Mouse (Mus musculus) liver, embryonic 13.5 days (tissue): Measurements from ENCODE around the gene Bend6. TPM values are rescaled to one million over a fixed set of nuclear protein-coding genes. Genes with fewer than 3 reads are reported as not detected.

ENCODE experiments used
- ATAC-seq: fragments of 200-750 bp; cut with Nextera tagmentation; 2 replicates; pipeline ENCODE4 v1.8.0; 2017; ENCODE audit warnings: low read depth, mild to moderate bottlenecking, moderate number of reproducible peaks, moderate library complexity
- DNase-seq: peaks from one replicate; pipeline ENCODE4 v3.0.0; 2022
- H3K27ac ChIP-seq: fragments of 300-500 bp; sonication (generic); 2 replicates; pipeline ENCODE4 v1.5.1; 2015; ENCODE audit warnings: moderate library complexity, mild to moderate bottlenecking, inconsistent platforms
- H3K27me3 ChIP-seq: fragments of 300-500 bp; sonication (generic); 2 replicates; pipeline ENCODE4 v1.6.1; 2015; ENCODE audit warnings: mild to moderate bottlenecking, inconsistent platforms
- H3K36me3 ChIP-seq: fragments of 300-500 bp; sonication (generic); 2 replicates; pipeline ENCODE4 v1.6.1; 2015; ENCODE audit warnings: mild to moderate bottlenecking, inconsistent platforms
- H3K4me1 ChIP-seq: fragments of 300-500 bp; sonication (generic); replicated peaks from 2 replicates; pipeline ENCODE4 v1.6.1; 2015; ENCODE audit warnings: inconsistent platforms
- H3K4me2 ChIP-seq: fragments of 300-500 bp; sonication (generic); 2 replicates; pipeline ENCODE4 v1.6.1; 2015; ENCODE audit warnings: inconsistent platforms, mild to moderate bottlenecking, moderate library complexity
- H3K4me3 ChIP-seq: fragments of 300-500 bp; sonication (generic); replicated peaks from 2 replicates; pipeline ENCODE4 v1.5.1; 2015; ENCODE audit warnings: mild to moderate bottlenecking, inconsistent platforms
- H3K9ac ChIP-seq: fragments of 300-500 bp; sonication (generic); 2 replicates; pipeline ENCODE4 v1.6.1; 2015; ENCODE audit warnings: mild to moderate bottlenecking, inconsistent platforms
- H3K9me3 ChIP-seq: fragments of 300-500 bp; sonication (generic); replicated peaks from 2 replicates; pipeline ENCODE4 v1.6.1; 2016; ENCODE audit warnings: inconsistent platforms
- WGBS: fragments of 180-500 bp; shearing (Covaris S2); methylation state at CpG from one replicate; pipeline ENCODE4 v1.1.7; 2015; ENCODE audit not compliant: insufficient replicate concordance; 5-methylcytosine and 5-hydroxymethylcytosine counted together
- polyA plus RNA-seq: library from polyadenylated mRNA; unstranded; fragments of >200 nt; fragmentation: Nextera tagmentation; extraction: Ambion mirVana; gene quantifications from 2 replicates; pipeline ENCODE4 v1.2.1, GENCODE M21; 2015

The Bend6 gene
- polyA plus RNA-seq, 1 experiment from 2014 or later, result 1.2 TPM

DNA sequence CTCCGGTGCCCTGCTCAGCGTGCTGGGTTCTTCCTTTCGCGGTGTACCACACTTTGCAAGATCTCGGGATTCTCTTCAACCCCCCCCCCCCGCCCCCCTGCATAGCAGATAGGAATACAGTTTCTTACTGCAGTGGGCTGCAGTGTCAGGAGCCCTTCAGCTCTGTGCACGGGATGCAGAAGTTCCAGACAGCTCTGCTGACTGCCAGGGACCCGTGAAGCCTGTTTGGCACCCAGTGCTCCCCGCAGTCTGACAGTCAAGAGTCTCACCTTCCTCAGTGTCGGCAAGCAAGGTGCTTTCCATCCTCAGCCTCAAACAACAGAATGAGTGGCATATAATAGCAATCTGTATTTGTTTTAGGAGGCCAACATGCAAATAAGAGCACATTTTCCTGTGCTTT, 1.4 kb downstream of the Bend6 start:
- no peaks in the 10 kb centered on the region for H3K36me3 ChIP-seq
- DNase-seq, result no peak
- H3K9me3 ChIP-seq, result no peaks in the 10 kb centered on the region
- ATAC-seq, result no peak
- peaks cover 6% of the 10 kb centered on the region; the same call in 1 of the 2 replicates for H3K4me1 ChIP-seq
- peaks cover 73% of the 10 kb centered on the region for H3K27me3 ChIP-seq
- WGBS, result 26% methylated on average over 10 of the region's 10 CpGs
- no peak overlapping the region for H3K9ac ChIP-seq
- H3K4me3 ChIP-seq, result no peak overlapping the region
- H3K4me2 ChIP-seq, result peak overlapping the region; percentile 9; the same call in 1 of the 2 replicates
- no peak overlapping the region for H3K27ac ChIP-seq

- 12% methylated on average over 9 of the region's 9 CpGs for WGBS
- ATAC-seq (no peak), DNase-seq (no peak)
- H3K4me2 ChIP-seq, result no peak overlapping the region
- H3K9ac ChIP-seq, result no peak overlapping the region
- no peaks in the 10 kb centered on the region for H3K36me3 ChIP-seq
- peaks cover 6% of the 10 kb centered on the region; the same call in 1 of the 2 replicates for H3K4me1 ChIP-seq
- H3K4me3 ChIP-seq, result no peak overlapping the region
- no peaks in the 10 kb centered on the region for H3K9me3 ChIP-seq
- no peak overlapping the region for H3K27ac ChIP-seq
- H3K27me3 ChIP-seq, result peaks cover 50% of the 10 kb centered on the region
These were observed 4.0 kb downstream of the Bend6 start for GRCm38 (mm10) chr1:33903587-33903986.

DNA sequence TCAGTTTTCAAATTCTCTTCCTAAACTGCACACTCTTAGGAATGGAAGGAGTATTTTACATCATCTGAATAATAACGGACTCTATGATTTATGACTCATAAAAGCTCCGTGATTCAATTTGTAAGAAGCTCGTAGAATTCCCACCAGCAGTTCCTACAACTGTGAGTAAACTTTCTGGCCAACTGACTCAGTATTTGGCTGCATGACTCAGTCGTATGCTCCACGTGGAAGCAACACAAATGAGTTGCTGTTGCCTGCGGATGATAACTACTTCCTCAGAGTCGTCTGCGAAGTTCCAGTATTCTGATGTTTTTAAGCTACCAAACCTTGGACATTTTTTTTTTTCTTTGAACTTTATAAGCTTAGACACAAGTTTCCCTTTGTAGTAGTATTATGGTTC, 7.4 kb downstream of the Bend6 start:
- no peak for DNase-seq
- peaks cover 18% of the 10 kb centered on the region for H3K27me3 ChIP-seq
- H3K9me3 ChIP-seq, result no peaks in the 10 kb centered on the region
- H3K4me1 ChIP-seq, result no peaks in the 10 kb centered on the region
- H3K4me2 ChIP-seq, result no peak overlapping the region
- no peak overlapping the region for H3K4me3 ChIP-seq
- 52% methylated on average over 8 of the region's 8 CpGs for WGBS
- no peak for ATAC-seq
- H3K9ac ChIP-seq, result no peak overlapping the region
- H3K27ac ChIP-seq, result no peak overlapping the region
- H3K36me3 ChIP-seq, result no peaks in the 10 kb centered on the region

DNA sequence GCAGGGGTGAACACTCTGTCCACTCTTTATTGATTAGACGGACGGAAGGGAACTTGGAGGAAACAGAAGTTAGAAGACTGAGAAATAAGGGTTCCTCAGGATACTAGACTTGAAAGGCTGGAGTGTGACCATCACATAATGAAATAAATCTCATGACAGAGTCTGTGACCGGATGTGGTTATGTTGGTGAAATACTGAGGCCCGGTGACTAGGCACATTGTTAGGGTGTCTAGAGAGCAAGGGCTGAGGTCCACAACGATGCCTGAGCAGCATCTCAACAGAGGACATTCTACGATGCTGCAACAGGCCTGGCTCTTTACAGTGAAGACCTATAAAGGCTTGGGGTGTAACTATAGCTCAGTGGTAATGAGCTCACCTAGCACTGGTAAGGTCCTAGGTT, 9.2 kb downstream of the Bend6 start:
- Histone ChIP-seq H3K9me3 (no peaks in the 10 kb centered on the region), H3K27ac (no peak overlapping the region), H3K36me3 (no peaks in the 10 kb centered on the region), H3K9ac (no peak overlapping the region), H3K4me1 (no peaks in the 10 kb centered on the region), H3K4me2 (no peak overlapping the region), H3K27me3 (0 out of 2 replicates have a peak, but pooled peaks cover 3% of the 10 kb centered on the region), H3K4me3 (no peak overlapping the region)
- 66% methylated on average over 6 of the region's 6 CpGs for WGBS
- ATAC-seq (no peak), DNase-seq (no peak)

- 67% methylated on average over 11 of the region's 11 CpGs for WGBS
- DNase-seq (no peak), ATAC-seq (no peak)
- Histone ChIP-seq H3K9me3 (no peaks in the 10 kb centered on the region), H3K27me3 (0 out of 2 replicates have a peak, but pooled peaks cover 3% of the 10 kb centered on the region), H3K4me3 (no peak overlapping the region), H3K27ac (no peak overlapping the region), H3K4me1 (no peaks in the 10 kb centered on the region), H3K4me2 (no peak overlapping the region), H3K36me3 (no peaks in the 10 kb centered on the region), H3K9ac (no peak overlapping the region)
These were observed 10.2 kb downstream of the Bend6 start for GRCm38 (mm10) chr1:33897426-33897825.

DNA sequence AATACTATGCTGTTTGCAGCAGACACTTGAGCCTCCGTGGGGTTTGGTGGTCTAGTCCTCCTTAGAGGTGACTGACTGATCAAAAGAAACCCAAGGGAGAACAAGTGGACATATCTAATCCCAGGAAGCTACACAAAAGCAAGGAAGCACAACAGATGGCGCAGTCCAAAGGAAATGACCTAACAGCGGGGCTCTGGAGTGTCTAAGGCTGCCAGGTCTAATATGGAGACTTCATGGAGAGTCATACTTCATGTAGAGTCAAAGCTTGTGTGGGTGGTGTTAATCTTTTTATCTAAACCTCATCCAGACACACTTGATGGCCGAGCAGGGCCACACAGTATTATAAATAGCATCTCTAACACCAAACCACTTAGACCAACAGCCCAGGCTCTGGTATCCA, 10.9 kb downstream of the Bend6 start:
- Histone ChIP-seq H3K4me3 (no peak overlapping the region), H3K27me3 (no peaks in the 10 kb centered on the region), H3K4me2 (no peak overlapping the region), H3K36me3 (no peaks in the 10 kb centered on the region), H3K9ac (no peak overlapping the region), H3K9me3 (no peaks in the 10 kb centered on the region), H3K4me1 (no peaks in the 10 kb centered on the region), H3K27ac (no peak overlapping the region)
- ATAC-seq (no peak), DNase-seq (no peak)
- WGBS, result 47% methylated on average over 4 of the region's 4 CpGs

GRCm38 (mm10) chr1:33896116-33896515, 11.5 kb downstream of the Bend6 start:
- Histone ChIP-seq H3K4me3 (no peak overlapping the region), H3K4me1 (no peaks in the 10 kb centered on the region), H3K27me3 (no peaks in the 10 kb centered on the region), H3K27ac (no peak overlapping the region), H3K9ac (no peak overlapping the region), H3K4me2 (no peak overlapping the region), H3K36me3 (no peaks in the 10 kb centered on the region), H3K9me3 (no peaks in the 10 kb centered on the region)
- 56% methylated on average over 6 of the region's 6 CpGs for WGBS
- DNase-seq (no peak), ATAC-seq (no peak)

GRCm38 (mm10) chr1:33892784-33893183, 14.8 kb downstream of the Bend6 start:
- Histone ChIP-seq H3K4me3 (no peak overlapping the region), H3K9ac (no peak overlapping the region), H3K9me3 (no peaks in the 10 kb centered on the region), H3K4me2 (no peak overlapping the region), H3K27me3 (no peaks in the 10 kb centered on the region), H3K27ac (no peak overlapping the region), H3K36me3 (no peaks in the 10 kb centered on the region), H3K4me1 (no peaks in the 10 kb centered on the region)
- no peak for DNase-seq
- 47% methylated on average over 10 of the region's 10 CpGs for WGBS
- no peak for ATAC-seq

GRCm38 (mm10) chr1:33883102-33883839, 24.3 kb downstream of the Bend6 start:
- DNase-seq (no peak), ATAC-seq (no peak)
- H3K36me3 ChIP-seq, result no peaks in the 10 kb centered on the region
- 9% methylated on average over 18 of the region's 18 CpGs for WGBS
- no peak overlapping the region for H3K9ac ChIP-seq
- H3K27ac ChIP-seq, result no peak overlapping the region
- H3K4me1 ChIP-seq, result no peaks in the 10 kb centered on the region
- no peaks in the 10 kb centered on the region for H3K9me3 ChIP-seq
- peak overlapping the region; percentile 18; the same call in 1 of the 2 replicates for H3K4me3 ChIP-seq
- H3K27me3 ChIP-seq, result no peaks in the 10 kb centered on the region
- peak overlapping the region; percentile 48 for H3K4me2 ChIP-seq

GRCm38 (mm10) chr1:33878170-33878569, 29.4 kb downstream of the Bend6 start:
- no peak overlapping the region for H3K4me2 ChIP-seq
- no peaks in the 10 kb centered on the region for H3K36me3 ChIP-seq
- no peak overlapping the region for H3K4me3 ChIP-seq
- H3K27me3 ChIP-seq, result no peaks in the 10 kb centered on the region
- H3K4me1 ChIP-seq, result no peaks in the 10 kb centered on the region
- DNase-seq (no peak), ATAC-seq (no peak)
- no peak overlapping the region for H3K9ac ChIP-seq
- 67% methylated on average over 7 of the region's 7 CpGs for WGBS
- no peaks in the 10 kb centered on the region for H3K9me3 ChIP-seq
- no peak overlapping the region for H3K27ac ChIP-seq

DNA sequence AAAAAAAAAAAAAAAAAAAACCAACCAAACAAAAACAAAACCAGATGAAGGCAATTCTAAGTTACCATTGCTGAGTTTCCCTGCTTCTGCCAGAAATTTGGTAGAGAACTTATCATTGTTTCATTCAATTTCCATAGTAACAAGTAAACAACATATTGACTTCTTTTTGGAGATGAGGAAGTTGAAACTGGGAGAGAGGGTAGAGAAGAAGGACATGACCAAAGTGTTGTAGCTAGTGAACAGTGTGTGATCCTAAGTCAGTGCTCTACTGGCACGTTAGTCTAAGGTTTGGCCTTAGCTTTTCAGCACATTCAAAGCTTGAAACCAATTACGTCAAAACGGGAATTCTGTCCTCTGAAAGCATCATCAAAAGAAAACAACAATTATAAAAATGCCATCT, 31.2 kb downstream of the Bend6 start:
- ATAC-seq (no peak), DNase-seq (no peak)
- 60% methylated on average over 3 of the region's 3 CpGs for WGBS
- no peak overlapping the region for H3K4me3 ChIP-seq
- H3K4me1 ChIP-seq, result no peaks in the 10 kb centered on the region
- no peak overlapping the region for H3K4me2 ChIP-seq
- no peaks in the 10 kb centered on the region for H3K9me3 ChIP-seq
- no peak overlapping the region for H3K27ac ChIP-seq
- no peak overlapping the region for H3K9ac ChIP-seq
- no peaks in the 10 kb centered on the region for H3K36me3 ChIP-seq
- H3K27me3 ChIP-seq, result no peaks in the 10 kb centered on the region

GRCm38 (mm10) chr1:33875691-33876090, 31.9 kb downstream of the Bend6 start:
- 31% methylated on average over 6 of the region's 6 CpGs for WGBS
- DNase-seq (no peak), ATAC-seq (no peak)
- H3K9me3 ChIP-seq, result no peaks in the 10 kb centered on the region
- no peak overlapping the region for H3K9ac ChIP-seq
- no peak overlapping the region for H3K4me2 ChIP-seq
- no peak overlapping the region for H3K4me3 ChIP-seq
- H3K27ac ChIP-seq, result no peak overlapping the region
- no peaks in the 10 kb centered on the region for H3K36me3 ChIP-seq
- H3K27me3 ChIP-seq, result no peaks in the 10 kb centered on the region
- H3K4me1 ChIP-seq, result no peaks in the 10 kb centered on the region
